In genomic region chr13:45396724-45397123, GRCm38 (mm10) we compare ENCODE assay signal across 12 mouse cellular contexts. TPM values are rescaled to one million over a fixed set of nuclear protein-coding genes. Genes with fewer than 3 reads are reported as not detected.
DNase-seq lines count a peak whose midpoint lies in the region; ATAC-seq lines count a peak whose summit lies in the region.
"Had no signal": no experiment of that assay in that cellular context is flagged by ENCODE, and none has a peak within 500 bp of the region (broad histone marks: within the 10 kb centered on the region; RNA-seq: fewer than 3 reads in every experiment).

No protein-coding gene starts in this region.

- H3K4me1 ChIP-seq in hindbrain, embryonic 12.5 days = peaks cover 36% of the 10 kb centered on the region
- H3K4me1 ChIP-seq in hindbrain, embryonic 14.5 days (replicated peaks; ENCODE audit: control insufficient read depth, insufficient read depth, low read length) = peaks cover 4% of the 10 kb centered on the region
- H3K4me1 ChIP-seq in hindbrain, embryonic 13.5 days (replicated peaks) = peaks cover 39% of the 10 kb centered on the region

- H3K27me3 ChIP-seq in hindbrain, embryonic 12.5 days = no peaks in the 10 kb centered on the region
- H3K27me3 ChIP-seq in hindbrain, embryonic 14.5 days (ENCODE audit: control insufficient read depth, insufficient read depth, low read length) = no peaks in the 10 kb centered on the region
- H3K27me3 ChIP-seq in hindbrain, embryonic 13.5 days = no peaks in the 10 kb centered on the region
- H3K27me3 ChIP-seq: heart, embryonic 13.5 days; hindbrain, embryonic 15.5 days had no signal

- H3K4me3 ChIP-seq in hindbrain, embryonic 12.5 days = no peak overlapping the region
- H3K4me3 ChIP-seq in hindbrain, embryonic 14.5 days (replicated peaks; ENCODE audit: low read length) = no peak overlapping the region
- H3K4me3 ChIP-seq in hindbrain, embryonic 13.5 days = no peak overlapping the region
- H3K4me3 ChIP-seq: heart, embryonic 13.5 days; hindbrain, embryonic 15.5 days had no signal

- H3K36me3 ChIP-seq in hindbrain, embryonic 12.5 days = no peaks in the 10 kb centered on the region
- H3K36me3 ChIP-seq in hindbrain, embryonic 14.5 days (replicated peaks; ENCODE audit: control insufficient read depth, insufficient read depth) = no peaks in the 10 kb centered on the region
- H3K36me3 ChIP-seq in hindbrain, embryonic 13.5 days = no peaks in the 10 kb centered on the region; the same call in 1 of the 2 replicates
- H3K36me3 ChIP-seq: hindbrain, embryonic 15.5 days had no signal

- no peaks in the 10 kb centered on the region for H3K9me3 ChIP-seq in hindbrain, embryonic 12.5 days (replicated peaks)
- H3K9me3 ChIP-seq in hindbrain, embryonic 14.5 days (ENCODE audit: control insufficient read depth, low read length) = no peaks in the 10 kb centered on the region
- no peaks in the 10 kb centered on the region for H3K9me3 ChIP-seq in hindbrain, embryonic 13.5 days
- H3K9me3 ChIP-seq: heart, embryonic 13.5 days; hindbrain, embryonic 15.5 days had no signal

- DNase-seq in hindbrain, embryonic 14.5 days (ENCODE audit: low spot score) = no peak
- peak; percentile 25 for DNase-seq in testis, postnatal 10 days (ENCODE audit: low spot score)
- no peak for DNase-seq in testis, postnatal 14 days (ENCODE audit: low spot score)
- DNase-seq in neural tube, embryonic 10.5 days (ENCODE audit: extremely low spot score, low spot score) = no peak
- no peak for DNase-seq in urinary bladder, postnatal 36 days (ENCODE audit: low spot score in 2 of 2)
- DNase-seq: gastrocnemius, postnatal 10 days; kidney, adult 8-10 months; thymus, adult 18-20 months had no signal

- no peak for ATAC-seq in hindbrain, embryonic 12.5 days (ENCODE audit: low FRiP score)
- no peak for ATAC-seq in hindbrain, embryonic 14.5 days (ENCODE audit: low FRiP score)
- ATAC-seq in hindbrain, embryonic 13.5 days (ENCODE audit: low FRiP score) = no peak

- no peak overlapping the region for H3K4me2 ChIP-seq in hindbrain, embryonic 12.5 days (replicated peaks)
- no peak overlapping the region for H3K4me2 ChIP-seq in hindbrain, embryonic 14.5 days (replicated peaks)
- H3K4me2 ChIP-seq in hindbrain, embryonic 13.5 days = no peak overlapping the region
- H3K4me2 ChIP-seq: heart, embryonic 13.5 days; hindbrain, embryonic 15.5 days had no signal

- H3K9ac ChIP-seq in hindbrain, embryonic 12.5 days = no peak overlapping the region
- no peak overlapping the region for H3K9ac ChIP-seq in hindbrain, embryonic 14.5 days
- H3K9ac ChIP-seq in hindbrain, embryonic 13.5 days = no peak overlapping the region
- H3K9ac ChIP-seq: heart, embryonic 13.5 days; hindbrain, embryonic 15.5 days had no signal

- H3K27ac ChIP-seq in hindbrain, embryonic 12.5 days = peak overlapping the region; percentile 7; the same call in 1 of the 2 replicates
- no peak overlapping the region for H3K27ac ChIP-seq in hindbrain, embryonic 14.5 days
- H3K27ac ChIP-seq in hindbrain, embryonic 13.5 days = peak overlapping the region; percentile 40; the same call in 1 of the 2 replicates
- H3K27ac ChIP-seq: heart, embryonic 13.5 days; hindbrain, embryonic 15.5 days had no signal

- WGBS in hindbrain, embryonic 12.5 days = 79% methylated on average over 8 of the region's 8 CpGs
- WGBS in hindbrain, embryonic 14.5 days = 80% methylated on average over 8 of the region's 8 CpGs
- WGBS in hindbrain, embryonic 13.5 days = 73% methylated on average over 8 of the region's 8 CpGs

RNA-seq across cellular contexts. Expression of gene Mylip, which starts 7.2 kb away (rescaled TPM):
- polyA plus RNA-seq in hindbrain, embryonic 12.5 days (2016; fragmentation: Nextera tagmentation; extraction: Ambion mirVana) = 15.5 and 16.7 TPM in 2 replicates
- polyA plus RNA-seq in hindbrain, embryonic 14.5 days (2014; fragmentation: Nextera tagmentation; extraction: Ambion mirVana) = 4.8 and 5.2 TPM in 2 replicates
- 6.7 and 7.9 TPM in 2 replicates for polyA plus RNA-seq in hindbrain, embryonic 13.5 days (2015; fragmentation: Nextera tagmentation; extraction: Ambion mirVana)
